Mouse (Mus musculus) myocyte (in vitro differentiated cells): ENCODE measurements around the gene Irak2. TPM values are rescaled to one million over a fixed set of nuclear protein-coding genes. Genes with fewer than 3 reads are reported as not detected.
A peak's percentile ranks its signal among the peaks of the same experiment; 100 is the strongest.

Experiments
- H3K27me3 ChIP-seq: one replicate; pipeline ENCODE4 v1.6.1; 2011; ENCODE audit not compliant: control insufficient read depth, insufficient read depth, insufficient read length
- H3K36me3 ChIP-seq: one replicate; pipeline ENCODE4 v1.6.1; 2011; ENCODE audit not compliant: control insufficient read depth, insufficient read depth
- H3K4me2 ChIP-seq: one replicate; pipeline ENCODE4 v1.6.1; 2011; ENCODE audit warnings: low read depth, control low read depth
- H3K4me3 ChIP-seq: one replicate; pipeline ENCODE4 v1.5.1; 2011; ENCODE audit warnings: mild to moderate bottlenecking, control low read depth, moderate library complexity
- H3K79me2 ChIP-seq: one replicate; pipeline ENCODE4 v1.6.1; 2011; ENCODE audit not compliant: control insufficient read depth, insufficient read depth
- H3ac ChIP-seq: one replicate; pipeline ENCODE4 v1.6.1; 2011; ENCODE audit not compliant: control insufficient read depth, insufficient read length
- CEBPB ChIP-seq: IDR thresholded peaks from 2 replicates; pipeline ENCODE4 v1.6.1; 2011; ENCODE audit warnings: mild to moderate bottlenecking, moderate library complexity; ENCODE audit not compliant: poor library complexity, insufficient read depth, severe bottlenecking
- E2F4 ChIP-seq: IDR thresholded peaks from one replicate; pipeline ENCODE4 v1.6.1; 2011; ENCODE audit warnings: mild to moderate bottlenecking, control low read depth, moderate library complexity; ENCODE audit not compliant: insufficient read depth
- MAX ChIP-seq: IDR thresholded peaks from one replicate; pipeline ENCODE4 v1.6.1; 2011; ENCODE audit warnings: low read depth, mild to moderate bottlenecking, control low read depth
- MYOD1 ChIP-seq, 3 experiments: IDR thresholded peaks; one replicate each; pipeline ENCODE4 v1.6.1; 2011; ENCODE audit warnings: control low read depth in 2 of 3, low read depth in 2 of 3, mild to moderate bottlenecking in 2 of 3, moderate library complexity in 1 of 3; ENCODE audit not compliant: insufficient read length in 2 of 3, control insufficient read depth in 1 of 3
- MYOG ChIP-seq, 3 experiments: IDR thresholded peaks; one replicate each; pipeline ENCODE4 v1.6.1; 2011; ENCODE audit warnings: control low read depth in 2 of 3, low read depth in 2 of 3, mild to moderate bottlenecking in 2 of 3; ENCODE audit not compliant: insufficient read length in 2 of 3, control insufficient read depth in 1 of 3, insufficient read depth in 1 of 3
- POLR2A ChIP-seq: IDR thresholded peaks from one replicate; pipeline ENCODE4 v1.6.1; 2011; ENCODE audit warnings: low read depth, mild to moderate bottlenecking, control low read depth, moderate library complexity; ENCODE audit not compliant: insufficient read length
- POLR2AphosphoS2 ChIP-seq: IDR thresholded peaks from one replicate; pipeline ENCODE4 v1.6.1; 2011; ENCODE audit warnings: low read depth, control low read depth; ENCODE audit not compliant: insufficient read length
- REST ChIP-seq: IDR thresholded peaks from one replicate; pipeline ENCODE4 v1.6.1; 2011; ENCODE audit warnings: mild to moderate bottlenecking, control low read depth, moderate library complexity; ENCODE audit not compliant: insufficient read depth, insufficient read length
- SRF ChIP-seq: IDR thresholded peaks from one replicate; pipeline ENCODE4 v1.6.1; 2011; ENCODE audit warnings: low read depth; ENCODE audit not compliant: control insufficient read depth, insufficient read length
- TCF12 ChIP-seq: IDR thresholded peaks from one replicate; pipeline ENCODE4 v1.6.1; 2011; ENCODE audit warnings: mild to moderate bottlenecking, control low read depth; ENCODE audit not compliant: poor library complexity, insufficient read depth, severe bottlenecking
- TCF3 ChIP-seq: IDR thresholded peaks from one replicate; pipeline ENCODE4 v1.6.1; 2011; ENCODE audit warnings: low read depth, control low read depth; ENCODE audit not compliant: insufficient read length
- USF1 ChIP-seq: IDR thresholded peaks from one replicate; pipeline ENCODE4 v1.6.1; 2011; ENCODE audit warnings: low read depth, mild to moderate bottlenecking, control low read depth, moderate library complexity
- polyA plus RNA-seq: library from polyadenylated mRNA; unstranded; fragments of >200 nt; fragmentation: generic; extraction: Trizol; gene quantifications from one replicate; pipeline ENCODE4 v1.2.1, GENCODE M21; 2012; ENCODE audit warnings: missing spikeins

Gene Irak2
- polyA plus RNA-seq: 17.0 TPM

DNA sequence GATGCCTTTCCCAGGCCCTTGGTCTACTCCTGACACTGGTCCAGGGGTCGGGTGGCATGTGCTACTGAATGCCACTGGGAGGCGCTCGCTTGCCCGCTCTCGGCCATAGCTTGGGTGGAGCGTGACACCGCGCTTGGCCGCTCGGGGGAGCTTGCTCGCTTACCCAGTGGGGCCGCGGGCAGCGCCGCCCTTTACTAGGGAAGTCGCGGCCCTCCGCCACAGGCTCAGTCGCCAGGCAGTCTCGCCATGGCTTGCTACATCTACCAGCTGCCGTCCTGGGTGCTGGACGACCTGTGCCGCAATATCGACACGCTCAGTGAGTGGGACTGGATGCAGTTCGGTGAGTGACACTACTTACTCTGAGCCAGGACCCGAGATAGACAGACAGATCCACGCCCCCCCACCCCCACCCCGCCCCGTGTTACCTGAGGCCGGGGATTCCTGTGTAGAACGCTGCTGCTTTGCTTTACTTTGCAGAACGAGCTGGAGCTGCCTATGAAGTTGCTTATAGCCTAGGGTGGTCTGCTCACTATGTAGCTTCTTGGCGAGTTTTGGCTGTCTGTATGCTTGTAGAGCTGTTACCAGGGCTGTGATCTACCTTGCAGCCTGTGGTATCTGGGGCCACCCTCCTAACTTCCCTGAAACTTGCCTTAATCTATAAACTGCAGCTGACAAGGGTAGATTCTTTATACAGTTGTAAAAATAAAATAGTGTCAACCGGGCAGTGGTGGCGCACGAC, at the start of gene Irak2:
Gene Irak2 (plus strand): TSS at position 166 of the 739 bp plus-strand sequence.
- TF ChIP-seq POLR2AphosphoS2 (peak; percentile 82), MYOG (IDR thresholded peaks at IDR 0.05; ENCODE audit: control insufficient read depth in 1 of 3, insufficient read depth in 1 of 3, insufficient read length in 2 of 3, low read depth in 2 of 3) (peak in 2 of 3 experiments; percentile 46 to 62), MYOD1 (IDR thresholded peaks at IDR 0.05; ENCODE audit: control insufficient read depth in 1 of 3, insufficient read length in 2 of 3, low read depth in 2 of 3) (peak in 2 of 3 experiments; percentile 36 to 43), CEBPB (no peak), SRF (peak; percentile 20), E2F4 (no peak), POLR2A (peak; percentile 94)
- H3ac ChIP-seq: peak within 1 kb of the TSS; percentile 0
- H3K27me3 ChIP-seq: no peaks in the 10 kb centered on the region
- no peaks in the 10 kb centered on the region for H3K36me3 ChIP-seq
- peaks cover 7% of the 10 kb centered on the region for H3K79me2 ChIP-seq
- peak within 1 kb of the TSS; percentile 29 for H3K4me3 ChIP-seq
- peak within 1 kb of the TSS; percentile 68 for H3K4me2 ChIP-seq

DNA sequence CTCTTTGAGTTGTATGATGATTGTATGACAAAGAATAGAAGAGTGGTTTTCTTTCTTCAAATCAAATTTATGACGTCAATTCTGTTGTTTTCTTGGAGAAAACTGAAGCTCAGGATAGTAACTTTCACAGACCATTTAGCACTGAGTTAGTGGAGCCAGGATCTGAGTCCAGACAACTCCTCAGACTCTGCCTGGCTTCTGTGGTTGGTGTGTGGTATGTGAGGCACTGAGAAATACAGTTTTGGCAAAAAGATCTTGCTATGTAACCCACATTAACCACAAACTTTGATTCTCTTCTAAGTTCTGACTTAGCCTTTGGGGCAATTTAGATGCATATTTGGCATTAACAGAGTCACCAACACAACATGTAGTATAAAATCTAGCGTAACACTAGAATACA, 45.6 kb upstream of the Irak2 start:
- Histone ChIP-seq H3K27me3 (no peaks in the 10 kb centered on the region), H3K4me3 (no peak overlapping the region), H3ac (no peak overlapping the region), H3K4me2 (no peak overlapping the region), H3K79me2 (no peaks in the 10 kb centered on the region), H3K36me3 (no peaks in the 10 kb centered on the region)
- no peak for TF ChIP-seq TCF3
- TF ChIP-seq SRF: no peak
- no peak for TF ChIP-seq TCF12
- TF ChIP-seq MYOG (IDR thresholded peaks at IDR 0.05; ENCODE audit: control insufficient read depth in 1 of 3, insufficient read depth in 1 of 3, insufficient read length in 2 of 3, low read depth in 2 of 3): no peak
- no peak for TF ChIP-seq MYOD1 (IDR thresholded peaks at IDR 0.05; ENCODE audit: control insufficient read depth in 1 of 3, insufficient read length in 2 of 3, low read depth in 2 of 3)
- TF ChIP-seq REST: no peak
- no peak for TF ChIP-seq POLR2AphosphoS2
- no peak for TF ChIP-seq USF1
- TF ChIP-seq MAX: no peak
- TF ChIP-seq POLR2A: no peak
- no peak for TF ChIP-seq CEBPB
- no peak for TF ChIP-seq E2F4

DNA sequence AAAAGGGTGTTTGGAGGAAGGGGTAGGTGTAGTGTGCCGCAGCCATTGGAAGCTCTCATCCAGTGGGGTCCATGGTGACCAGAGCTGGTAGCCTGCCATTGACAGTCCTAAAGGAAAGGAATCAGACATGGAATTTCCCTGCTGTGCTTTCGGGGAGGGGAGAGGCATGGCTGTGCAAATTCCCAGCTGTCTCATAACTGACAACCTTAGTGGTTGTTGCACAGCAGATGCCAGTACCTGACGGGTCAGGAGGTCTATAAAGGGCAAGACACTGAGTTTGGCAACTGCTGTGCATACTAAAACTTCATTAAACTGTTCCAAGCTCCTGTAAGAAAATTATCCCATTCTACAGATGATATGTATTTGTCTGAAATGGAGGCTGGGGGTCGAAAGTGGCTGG, 40.3 kb upstream of the Irak2 start:
- Histone ChIP-seq H3K4me2 (no peak overlapping the region), H3ac (no peak overlapping the region), H3K79me2 (no peaks in the 10 kb centered on the region), H3K4me3 (no peak overlapping the region), H3K27me3 (no peaks in the 10 kb centered on the region), H3K36me3 (no peaks in the 10 kb centered on the region)
- TF ChIP-seq POLR2AphosphoS2: no peak
- peak in 2 of 3 experiments; percentile 15 to 51 for TF ChIP-seq MYOD1 (IDR thresholded peaks at IDR 0.05; ENCODE audit: control insufficient read depth in 1 of 3, insufficient read length in 2 of 3, low read depth in 2 of 3)
- no peak for TF ChIP-seq E2F4
- no peak for TF ChIP-seq CEBPB
- no peak for TF ChIP-seq REST
- TF ChIP-seq SRF: no peak
- TF ChIP-seq POLR2A: no peak
- TF ChIP-seq MYOG (IDR thresholded peaks at IDR 0.05; ENCODE audit: control insufficient read depth in 1 of 3, insufficient read depth in 1 of 3, insufficient read length in 2 of 3, low read depth in 2 of 3): peak in 1 of 3 experiments; percentile 57

DNA sequence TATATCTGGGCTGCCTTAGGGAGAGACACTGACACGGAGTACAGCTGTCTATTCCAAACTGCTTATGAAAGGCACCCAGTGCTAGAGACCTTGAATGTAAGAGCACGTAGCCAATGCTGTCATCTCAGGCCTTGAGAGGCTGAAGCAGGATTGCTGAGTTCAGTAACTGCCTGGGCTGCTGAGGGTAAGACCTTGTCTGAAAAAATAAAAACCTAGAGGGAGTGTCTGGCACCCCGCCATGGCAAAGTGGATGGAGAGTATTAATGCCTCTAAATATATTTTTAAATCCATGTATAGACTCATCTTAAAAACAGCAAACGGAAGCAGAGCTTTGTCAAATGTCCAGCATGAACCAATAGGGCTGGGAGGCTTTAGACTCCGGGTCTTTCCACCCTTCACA, 38.4 kb upstream of the Irak2 start:
- TF ChIP-seq CEBPB: no peak
- no peak for TF ChIP-seq POLR2A
- TF ChIP-seq MAX: no peak
- no peak for TF ChIP-seq E2F4
- TF ChIP-seq POLR2AphosphoS2: no peak
- no peak for TF ChIP-seq TCF3
- TF ChIP-seq USF1: no peak
- TF ChIP-seq REST: no peak
- TF ChIP-seq SRF: no peak
- no peak for TF ChIP-seq MYOD1 (IDR thresholded peaks at IDR 0.05; ENCODE audit: control insufficient read depth in 1 of 3, insufficient read length in 2 of 3, low read depth in 2 of 3)
- no peak for TF ChIP-seq MYOG (IDR thresholded peaks at IDR 0.05; ENCODE audit: control insufficient read depth in 1 of 3, insufficient read depth in 1 of 3, insufficient read length in 2 of 3, low read depth in 2 of 3)
- no peak for TF ChIP-seq TCF12

More for the DNA sequence above, 38.4 kb upstream of the Irak2 start:
- no peaks in the 10 kb centered on the region for H3K79me2 ChIP-seq
- no peaks in the 10 kb centered on the region for H3K36me3 ChIP-seq
- H3ac ChIP-seq: no peak overlapping the region
- H3K4me3 ChIP-seq: no peak overlapping the region
- H3K27me3 ChIP-seq: no peaks in the 10 kb centered on the region
- no peak overlapping the region for H3K4me2 ChIP-seq
